Mouse (Mus musculus) cortical plate, adult 2 months (tissue): Measurements from ENCODE around the gene Pla2g5. TPM values are rescaled to one million over a fixed set of nuclear protein-coding genes. Genes with fewer than 3 reads are reported as not detected.
A peak's percentile ranks its signal among the peaks of the same experiment; 100 is the strongest.
"Not testable (repeated sequence)": the region's sequence is repeated elsewhere in the genome, so short reads cannot be mapped to it uniquely, and the experiment has no call there.

Source experiments
- H3K27ac ChIP-seq: fragments of 200-500 bp; 2 replicates; pipeline ENCODE4 v1.5.1; 2012; ENCODE audit warnings: low read length, control low read depth, inconsistent platforms; ENCODE audit not compliant: insufficient read depth
- H3K4me1 ChIP-seq: fragments of 200-500 bp; 2 replicates; pipeline ENCODE4 v1.6.1; 2011; ENCODE audit warnings: low read length; ENCODE audit not compliant: control insufficient read depth, insufficient read depth
- H3K4me3 ChIP-seq: fragments of 200-500 bp; 2 replicates; pipeline ENCODE4 v1.5.1; 2011; ENCODE audit warnings: mild to moderate bottlenecking, low read length, control low read depth; ENCODE audit not compliant: insufficient read depth
- CTCF ChIP-seq: fragments of 200-500 bp; IDR thresholded peaks from 2 replicates; pipeline ENCODE4 v1.5.1; 2011; ENCODE audit warnings: mild to moderate bottlenecking, control low read depth, low read length; ENCODE audit not compliant: insufficient read depth; ENCODE audit errors: extremely low read depth
- POLR2A ChIP-seq: fragments of 200-500 bp; IDR thresholded peaks from 2 replicates; pipeline ENCODE4 v1.6.1; 2011; ENCODE audit warnings: mild to moderate bottlenecking, low read length, control low read depth; ENCODE audit not compliant: insufficient read depth; ENCODE audit errors: extremely low read depth
- polyA plus RNA-seq: library from polyadenylated mRNA; depleted of rRNA; stranded (reverse); fragments of >200 nt; gene quantifications from 2 replicates; pipeline ENCODE4 v1.2.3, GENCODE M21; 2012; rRNA removed

The Pla2g5 gene
- 2.9 and 4.2 TPM in 2 replicates for polyA plus RNA-seq

DNA sequence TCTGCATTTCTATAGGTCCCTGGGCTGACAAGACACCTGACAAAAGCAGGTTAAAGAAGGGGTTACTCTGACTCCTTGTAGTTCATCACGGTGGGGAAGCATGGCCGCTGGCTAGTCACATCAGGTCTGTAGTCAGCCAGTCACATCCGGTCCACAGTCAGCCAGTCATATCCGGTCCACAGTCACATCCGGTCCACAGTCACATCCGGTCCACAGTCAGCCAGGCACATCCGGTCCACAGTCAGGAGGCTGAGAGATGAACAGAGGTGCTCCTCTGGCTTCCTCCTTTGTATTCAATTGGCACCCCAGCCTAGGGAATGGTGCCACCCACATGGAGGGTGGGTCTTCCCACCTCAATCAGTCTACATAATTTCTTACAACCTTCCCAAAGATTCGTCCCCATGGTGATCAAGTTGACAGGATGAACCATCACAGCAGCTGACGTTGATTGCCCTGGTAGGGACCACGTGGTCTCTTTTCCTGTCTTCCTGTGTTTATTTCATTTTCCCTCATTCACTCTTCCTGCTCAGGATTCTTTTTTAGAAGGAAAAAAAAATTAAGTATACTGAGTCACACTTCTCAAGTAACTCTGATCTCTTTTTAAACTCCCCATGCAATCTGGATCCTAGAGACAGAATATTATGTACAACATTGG lies at the start of gene Pla2g5:
Gene Pla2g5 (minus strand): TSS at position 139 of the 655 bp plus-strand sequence.
- TF ChIP-seq POLR2A, result no peak
- TF ChIP-seq CTCF, result no peak
- no peak within 1 kb of the TSS for H3K27ac ChIP-seq

DNA sequence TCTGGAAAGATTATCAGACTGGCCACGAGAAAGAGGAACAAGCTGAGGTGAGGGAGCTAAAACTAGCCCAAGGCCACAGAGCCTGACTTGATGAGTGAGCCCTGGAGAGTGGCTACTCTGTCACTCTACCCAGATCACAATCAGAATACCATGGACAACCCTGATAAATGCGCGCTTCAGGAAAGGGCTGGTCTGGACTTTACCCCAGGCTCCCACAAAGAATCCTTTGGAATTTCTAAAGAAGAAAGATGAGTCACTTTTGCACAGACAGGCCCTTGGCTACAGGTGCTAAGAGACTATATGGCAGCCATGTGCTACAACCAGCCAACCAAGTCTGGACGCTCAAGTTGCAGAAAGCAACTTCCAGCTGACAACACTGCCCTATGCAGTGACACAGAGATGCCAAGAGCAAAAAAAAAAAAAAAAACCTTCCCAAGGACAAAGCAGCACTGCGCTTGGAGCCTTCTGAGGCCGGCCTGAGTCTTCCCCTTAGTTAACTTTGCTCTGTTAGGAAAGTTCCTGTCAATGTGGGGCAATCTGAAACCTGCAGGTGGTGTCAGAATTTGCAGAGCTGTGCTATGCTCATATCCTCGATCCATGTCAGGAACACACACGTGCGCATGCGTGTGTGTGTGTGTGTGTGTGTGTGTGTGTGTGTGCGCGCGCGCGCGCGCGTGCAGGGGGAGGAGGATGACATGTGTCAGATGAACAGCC lies 42.5 kb upstream of the Pla2g5 start:
- TF ChIP-seq POLR2A (no peak), CTCF (no peak)
- H3K4me3 ChIP-seq, result no peak overlapping the region
- no peak overlapping the region for H3K27ac ChIP-seq
- peaks cover under 1% of the 10 kb centered on the region; the same call in 1 of the 2 replicates for H3K4me1 ChIP-seq

More for the DNA sequence above, at the start of gene Pla2g5:
- Histone ChIP-seq H3K4me3 (no peak within 1 kb of the TSS), H3K4me1 (no peaks in the 10 kb centered on the region)

GRCm38 (mm10) chr4:138899361-138899760 lies 36.1 kb upstream of the Pla2g5 start:
- Histone ChIP-seq H3K27ac (peak overlapping the region; percentile 14; the same call in 1 of the 2 replicates), H3K4me3 (no peak overlapping the region)
- no peak for TF ChIP-seq CTCF
- TF ChIP-seq POLR2A, result no peak

DNA sequence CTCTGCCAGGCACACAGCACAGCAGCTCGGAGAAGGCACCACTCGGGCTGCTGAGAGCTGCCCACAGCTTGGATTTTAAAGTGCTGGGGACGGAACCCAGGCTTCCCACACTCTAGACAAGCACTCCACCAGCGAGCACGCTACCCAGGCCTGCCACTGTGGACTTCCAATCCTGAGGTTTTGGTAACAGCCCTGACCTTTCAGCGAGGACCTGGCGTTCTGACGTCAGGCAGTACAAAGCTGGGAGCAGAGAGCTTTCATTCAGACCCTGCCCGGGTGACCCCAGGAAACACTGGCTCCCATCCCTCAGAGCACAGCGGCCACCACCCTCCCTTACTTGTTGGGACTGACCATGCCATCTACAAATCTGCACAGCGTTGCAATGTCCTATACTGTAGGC lies 30.5 kb upstream of the Pla2g5 start:
- not testable (repeated sequence) for H3K27ac ChIP-seq, H3K4me1 ChIP-seq, H3K4me3 ChIP-seq

More at GRCm38 (mm10) chr4:138899361-138899760, 36.1 kb upstream of the Pla2g5 start:
- H3K4me1 ChIP-seq, result peaks cover 5% of the 10 kb centered on the region; the same call in 1 of the 2 replicates

- Histone ChIP-seq H3K27ac (no peak overlapping the region), H3K4me3 (no peak overlapping the region), H3K4me1 (no peaks in the 10 kb centered on the region)
- TF ChIP-seq CTCF (no peak), POLR2A (no peak)
Observed at GRCm38 (mm10) chr4:138892655-138893054, 29.4 kb upstream of the Pla2g5 start.

GRCm38 (mm10) chr4:138889635-138890034 lies 26.4 kb upstream of the Pla2g5 start:
- H3K4me3 ChIP-seq, result no peak overlapping the region
- H3K27ac ChIP-seq, result no peak overlapping the region
- TF ChIP-seq POLR2A (no peak), CTCF (no peak)
- no peaks in the 10 kb centered on the region for H3K4me1 ChIP-seq

DNA sequence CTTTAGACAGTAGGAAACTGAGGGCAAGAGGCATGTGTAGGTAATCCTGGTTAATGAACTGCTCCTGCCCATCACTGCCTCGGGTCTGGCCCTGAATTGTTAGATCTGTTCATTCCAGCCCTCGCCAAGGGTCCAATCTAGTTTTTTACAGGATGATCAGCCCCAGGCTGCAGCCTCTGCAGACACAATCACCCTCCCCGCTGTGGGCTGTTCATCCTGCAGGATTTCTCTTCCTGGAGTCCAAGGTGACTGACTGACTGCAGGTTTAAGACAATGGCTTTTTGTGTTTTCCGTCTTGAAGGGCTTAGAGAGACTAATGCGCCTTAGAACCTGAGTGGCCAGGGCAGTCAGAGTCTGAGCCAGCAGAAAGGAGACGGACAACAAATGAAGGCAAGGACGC lies 25.9 kb upstream of the Pla2g5 start:
- Histone ChIP-seq H3K4me1 (no peaks in the 10 kb centered on the region), H3K27ac (no peak overlapping the region), H3K4me3 (no peak overlapping the region)
- TF ChIP-seq POLR2A, result no peak
- no peak for TF ChIP-seq CTCF

GRCm38 (mm10) chr4:138884261-138884660 lies 21.0 kb upstream of the Pla2g5 start:
- H3K4me1 ChIP-seq, result peaks cover 6% of the 10 kb centered on the region
- no peak overlapping the region for H3K4me3 ChIP-seq
- no peak overlapping the region for H3K27ac ChIP-seq
- TF ChIP-seq CTCF, result peak; percentile 89
- no peak for TF ChIP-seq POLR2A

GRCm38 (mm10) chr4:138882179-138882578 lies 18.9 kb upstream of the Pla2g5 start:
- H3K4me1 ChIP-seq, result peaks cover 6% of the 10 kb centered on the region
- no peak overlapping the region for H3K4me3 ChIP-seq
- TF ChIP-seq POLR2A, result no peak
- TF ChIP-seq CTCF, result no peak
- H3K27ac ChIP-seq, result no peak overlapping the region

- H3K27ac ChIP-seq, result no peak overlapping the region
- TF ChIP-seq CTCF (no peak), POLR2A (no peak)
- H3K4me1 ChIP-seq, result peaks cover 6% of the 10 kb centered on the region
- no peak overlapping the region for H3K4me3 ChIP-seq
Observed at GRCm38 (mm10) chr4:138880811-138881584, 17.7 kb upstream of the Pla2g5 start.

DNA sequence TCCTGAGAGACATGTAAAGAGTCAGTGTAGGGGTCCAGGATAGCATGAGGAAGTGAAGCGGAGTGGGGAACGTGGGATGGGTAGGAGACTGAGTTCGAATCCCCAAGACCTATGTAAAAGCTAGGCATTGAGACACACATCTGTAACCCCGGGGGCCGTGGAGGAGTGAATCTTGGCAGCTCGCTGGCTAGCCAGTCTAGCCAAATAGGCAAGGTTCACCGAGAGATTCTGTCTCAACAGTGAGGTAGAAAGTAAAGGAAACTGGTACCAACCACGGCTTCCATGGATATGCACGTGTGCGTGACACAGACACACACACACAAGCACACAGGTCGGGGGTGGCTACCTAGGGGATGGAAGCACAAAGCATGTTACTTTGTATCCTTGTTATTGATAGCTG lies 16.5 kb upstream of the Pla2g5 start:
- TF ChIP-seq POLR2A (no peak), CTCF (no peak)
- Histone ChIP-seq H3K4me1 (peaks cover 6% of the 10 kb centered on the region), H3K4me3 (no peak overlapping the region), H3K27ac (no peak overlapping the region)
